Mouse (Mus musculus): ENCODE results near the gene Nxpe2. TPM values are rescaled to one million over a fixed set of nuclear protein-coding genes. Genes with fewer than 3 reads are reported as not detected.
A peak's percentile ranks its signal among the peaks of the same experiment; 100 is the strongest.

Gene Nxpe2
- 82.3 and 110 TPM in 2 replicates for polyA plus RNA-seq (2012; rRNA removed)
- polyA plus RNA-seq (2014; fragmentation: Nextera tagmentation; extraction: Ambion mirVana), result 192 and 209 TPM in 2 replicates

DNA sequence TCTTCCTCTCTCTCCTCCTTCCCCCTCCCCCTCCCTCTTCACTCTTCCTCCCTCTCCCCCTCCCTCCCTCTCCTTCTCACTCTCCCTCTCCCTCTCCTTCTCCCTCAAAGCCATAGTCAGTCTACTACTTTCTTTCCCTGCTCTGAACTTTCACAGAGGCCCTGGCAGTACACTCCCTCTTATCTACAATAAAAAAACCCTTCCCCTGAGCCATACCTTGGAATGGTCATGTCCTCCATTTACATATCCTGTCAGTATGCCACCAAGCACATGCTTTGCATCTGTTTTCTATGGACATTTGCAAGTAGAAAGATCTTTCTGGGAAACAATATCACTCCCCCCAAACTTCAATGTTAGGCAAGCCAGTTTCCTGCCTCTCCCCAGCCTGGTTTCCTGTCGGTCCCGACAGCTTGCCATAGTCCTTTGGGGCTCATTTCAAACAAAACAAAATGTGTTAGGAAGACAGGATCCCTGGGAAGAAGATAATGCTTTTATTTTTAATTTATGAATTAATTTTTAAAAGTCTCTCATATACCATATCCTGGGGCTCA lies at the start of gene Nxpe2:
Gene Nxpe2, minus strand, starts transcription at position 307 of the 551 bp plus-strand sequence.
- TF ChIP-seq CTCF (IDR thresholded peaks at IDR 0.05; ENCODE audit: low read depth) (no peak), EP300 (IDR thresholded peaks at IDR 0.05; ENCODE audit: low read depth) (no peak)
- H3K4me3 ChIP-seq (ENCODE audit: insufficient read depth in 1 of 2, low read depth in 2 of 2, low read length in 2 of 2), result no peak within 1 kb of the TSS
- WGBS (ENCODE audit: insufficient replicate concordance), result 12% methylated on average over 2 of the region's 2 CpGs
- H3K9me3 ChIP-seq (ENCODE audit: control insufficient read depth, low read length), result no peaks in the 10 kb centered on the region
- H3K27me3 ChIP-seq (ENCODE audit: control insufficient read depth, insufficient read depth, low read length), result no peaks in the 10 kb centered on the region
- H3K27ac ChIP-seq, result peak within 1 kb of the TSS; percentile 48
- DNase-seq (ENCODE audit: low read depth in 3 of 3, low spot score in 3 of 3) (no peak), ATAC-seq (ENCODE audit: insufficient read depth) (no peak)
- peak within 1 kb of the TSS; percentile 23 for H3K4me2 ChIP-seq (ENCODE audit: low read depth)
- H3K36me3 ChIP-seq (replicated peaks; ENCODE audit: control insufficient read depth, insufficient read depth, low read depth), result no peaks in the 10 kb centered on the region
- peak within 1 kb of the TSS; percentile 28 for H3K9ac ChIP-seq (replicated peaks)
- H3K4me1 ChIP-seq (replicated peaks; ENCODE audit: control insufficient read depth in 2 of 2, insufficient read depth in 2 of 2, low read length in 1 of 2), result peaks cover 36 to 43% of the 10 kb centered on the region in 2 experiments

- peaks cover 7% of the 10 kb centered on the region for H3K36me3 ChIP-seq (replicated peaks; ENCODE audit: control insufficient read depth, insufficient read depth, low read depth)
- no peak overlapping the region for H3K27ac ChIP-seq
- no peak overlapping the region for H3K9ac ChIP-seq (replicated peaks)
- no peak overlapping the region for H3K4me2 ChIP-seq (ENCODE audit: low read depth)
- DNase-seq (ENCODE audit: low read depth in 3 of 3, low spot score in 3 of 3), result no peak
- WGBS (ENCODE audit: insufficient replicate concordance), result 60% methylated on average over 3 of the region's 3 CpGs
- ATAC-seq (ENCODE audit: insufficient read depth), result no peak
- no peak for TF ChIP-seq EP300 (IDR thresholded peaks at IDR 0.05; ENCODE audit: low read depth)
- H3K4me3 ChIP-seq (ENCODE audit: insufficient read depth in 1 of 2, low read depth in 2 of 2, low read length in 2 of 2), result no peak overlapping the region
- no peaks in the 10 kb centered on the region for H3K27me3 ChIP-seq (ENCODE audit: control insufficient read depth, insufficient read depth, low read length)
- 0 out of 4 replicates have a peak, but pooled peaks cover 2 to 3% of the 10 kb centered on the region in 2 experiments for H3K4me1 ChIP-seq (replicated peaks; ENCODE audit: control insufficient read depth in 2 of 2, insufficient read depth in 2 of 2, low read length in 1 of 2)
- no peaks in the 10 kb centered on the region for H3K9me3 ChIP-seq (ENCODE audit: control insufficient read depth, low read length)
These were observed 36.7 kb upstream of the Nxpe2 start for GRCm38 (mm10) chr9:48389983-48390382.

DNA sequence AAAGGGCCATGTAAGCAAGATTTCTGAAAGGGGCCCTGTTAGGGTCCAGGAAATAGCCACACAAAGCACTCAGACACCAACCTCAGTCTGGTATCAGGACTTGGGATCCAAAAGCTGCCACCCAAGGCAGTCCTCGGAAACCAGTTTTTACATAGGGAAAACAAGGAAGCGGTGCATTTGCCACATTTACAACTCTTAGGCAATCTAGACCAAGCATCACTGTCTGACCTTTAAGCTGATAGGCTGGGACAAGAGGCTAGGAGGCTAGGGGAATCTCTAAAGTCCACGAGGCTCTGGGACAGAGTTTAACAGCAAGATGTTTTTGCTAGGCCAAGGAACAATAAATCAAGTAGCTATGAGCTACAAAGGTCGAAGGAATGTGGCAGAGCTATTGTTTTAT lies 35.2 kb upstream of the Nxpe2 start:
- ATAC-seq (ENCODE audit: insufficient read depth) (no peak), DNase-seq (ENCODE audit: low read depth in 3 of 3, low spot score in 3 of 3) (no peak)
- TF ChIP-seq CTCF (IDR thresholded peaks at IDR 0.05; ENCODE audit: low read depth) (no peak), EP300 (IDR thresholded peaks at IDR 0.05; ENCODE audit: low read depth) (no peak)
- H3K27me3 ChIP-seq (ENCODE audit: control insufficient read depth, insufficient read depth, low read length), result no peaks in the 10 kb centered on the region
- 52% methylated on average over 4 of the region's 4 CpGs for WGBS (ENCODE audit: insufficient replicate concordance)
- H3K9ac ChIP-seq (replicated peaks), result no peak overlapping the region
- H3K9me3 ChIP-seq (ENCODE audit: control insufficient read depth, low read length), result no peaks in the 10 kb centered on the region
- 0 out of 4 replicates have a peak, but pooled peaks cover 2 to 3% of the 10 kb centered on the region in 2 experiments for H3K4me1 ChIP-seq (replicated peaks; ENCODE audit: control insufficient read depth in 2 of 2, insufficient read depth in 2 of 2, low read length in 1 of 2)
- H3K27ac ChIP-seq, result no peak overlapping the region
- no peak overlapping the region for H3K4me2 ChIP-seq (ENCODE audit: low read depth)
- H3K4me3 ChIP-seq (ENCODE audit: insufficient read depth in 1 of 2, low read depth in 2 of 2, low read length in 2 of 2), result no peak overlapping the region
- peaks cover 5% of the 10 kb centered on the region for H3K36me3 ChIP-seq (replicated peaks; ENCODE audit: control insufficient read depth, insufficient read depth, low read depth)

DNA sequence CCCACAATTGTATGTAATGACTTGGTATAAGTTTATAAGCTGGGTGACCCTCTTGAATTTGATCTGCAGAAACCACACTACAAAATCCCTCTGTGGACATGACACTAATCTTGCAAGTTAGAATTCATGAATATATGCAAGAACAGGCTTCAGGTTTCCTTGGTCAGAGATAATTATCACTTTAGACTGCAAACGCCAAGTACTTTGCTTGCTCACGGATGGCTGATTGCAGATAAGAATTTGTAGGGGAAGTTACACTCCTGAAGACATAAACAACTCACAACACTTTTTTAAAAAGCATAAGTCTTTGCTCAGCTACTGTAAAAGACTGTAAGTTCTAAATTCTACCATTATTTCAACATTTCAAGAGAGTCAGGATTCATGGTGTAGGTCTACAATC lies 21.1 kb upstream of the Nxpe2 start:
- Histone ChIP-seq H3K36me3 (replicated peaks; ENCODE audit: control insufficient read depth, insufficient read depth, low read depth) (no peaks in the 10 kb centered on the region; the same call in 1 of the 2 replicates), H3K27me3 (ENCODE audit: control insufficient read depth, insufficient read depth, low read length) (no peaks in the 10 kb centered on the region), H3K4me3 (ENCODE audit: insufficient read depth in 1 of 2, low read depth in 2 of 2, low read length in 2 of 2) (no peak overlapping the region), H3K4me2 (ENCODE audit: low read depth) (peak overlapping the region; percentile 38), H3K4me1 (replicated peaks; ENCODE audit: control insufficient read depth in 2 of 2, insufficient read depth in 2 of 2, low read length in 1 of 2) (peaks cover 19% of the 10 kb centered on the region in 2 experiments), H3K9ac (replicated peaks) (peak overlapping the region; percentile 24), H3K27ac (peak overlapping the region; percentile 77), H3K9me3 (ENCODE audit: control insufficient read depth, low read length) (no peaks in the 10 kb centered on the region)
- peak; percentile 42; the same call in 1 of the 2 replicates for TF ChIP-seq EP300 (IDR thresholded peaks at IDR 0.05; ENCODE audit: low read depth)
- no peak for TF ChIP-seq CTCF (IDR thresholded peaks at IDR 0.05; ENCODE audit: low read depth)
- DNase-seq (ENCODE audit: low read depth in 3 of 3, low spot score in 3 of 3), result no peak
- ATAC-seq (ENCODE audit: insufficient read depth), result peak; percentile 57; the same call in 1 of the 2 replicates
- WGBS (ENCODE audit: insufficient replicate concordance), result 9% methylated on average over 2 of the region's 2 CpGs

GRCm38 (mm10) chr9:48373232-48373878 lies 20.1 kb upstream of the Nxpe2 start:
- no peaks in the 10 kb centered on the region; the same call in 1 of the 2 replicates for H3K36me3 ChIP-seq (replicated peaks; ENCODE audit: control insufficient read depth, insufficient read depth, low read depth)
- peaks cover 19 to 22% of the 10 kb centered on the region in 2 experiments for H3K4me1 ChIP-seq (replicated peaks; ENCODE audit: control insufficient read depth in 2 of 2, insufficient read depth in 2 of 2, low read length in 1 of 2)
- H3K9me3 ChIP-seq (ENCODE audit: control insufficient read depth, low read length), result no peaks in the 10 kb centered on the region
- TF ChIP-seq CTCF (IDR thresholded peaks at IDR 0.05; ENCODE audit: low read depth) (no peak), EP300 (IDR thresholded peaks at IDR 0.05; ENCODE audit: low read depth) (no peak)
- H3K4me3 ChIP-seq (ENCODE audit: insufficient read depth in 1 of 2, low read depth in 2 of 2, low read length in 2 of 2), result no peak overlapping the region
- 45% methylated on average over 4 of the region's 4 CpGs for WGBS (ENCODE audit: insufficient replicate concordance)
- ATAC-seq (ENCODE audit: insufficient read depth) (peak; percentile 83), DNase-seq (ENCODE audit: low read depth in 3 of 3, low spot score in 3 of 3) (no peak)
- H3K27ac ChIP-seq, result peak overlapping the region; percentile 77
- H3K9ac ChIP-seq (replicated peaks), result peak overlapping the region; percentile 28; the same call in 1 of the 2 replicates
- H3K4me2 ChIP-seq (ENCODE audit: low read depth), result peak overlapping the region; percentile 38
- no peaks in the 10 kb centered on the region for H3K27me3 ChIP-seq (ENCODE audit: control insufficient read depth, insufficient read depth, low read length)
